Mouse (Mus musculus) stomach, embryonic 14.5 days (tissue): ENCODE data around the gene Syngr4. TPM values are rescaled to one million over a fixed set of nuclear protein-coding genes. Genes with fewer than 3 reads are reported as not detected.

Experiments
- ATAC-seq: fragments of 200-750 bp; cut with Nextera tagmentation; 2 replicates; pipeline ENCODE4 v1.8.0; 2017; ENCODE audit warnings: low read depth, moderate TSS enrichment; ENCODE audit not compliant: insufficient number of reproducible peaks, insufficient read depth, low FRiP score
- H3K27ac ChIP-seq: fragments of 300-500 bp; sonication (generic); 2 replicates; pipeline ENCODE4 v1.5.1; 2014; ENCODE audit warnings: mild to moderate bottlenecking, low read length, moderate library complexity, mixed read lengths
- H3K27me3 ChIP-seq: fragments of 300-500 bp; sonication (generic); 2 replicates; pipeline ENCODE4 v1.6.1; 2014; ENCODE audit warnings: low read length, control low read depth, mixed read lengths; ENCODE audit not compliant: control insufficient read depth, insufficient read depth
- H3K36me3 ChIP-seq: fragments of 300-500 bp; sonication (generic); 2 replicates; pipeline ENCODE4 v1.6.1; 2014; ENCODE audit warnings: mild to moderate bottlenecking, control low read depth, low read length, moderate library complexity, mixed read lengths; ENCODE audit not compliant: control insufficient read depth, insufficient read depth
- H3K4me1 ChIP-seq: fragments of 300-500 bp; sonication (generic); 2 replicates; pipeline ENCODE4 v1.6.1; 2014; ENCODE audit warnings: low read length, control low read depth, mixed read lengths; ENCODE audit not compliant: control insufficient read depth, insufficient read depth
- H3K4me2 ChIP-seq: fragments of 300-500 bp; sonication (generic); replicated peaks from 2 replicates; pipeline ENCODE4 v1.6.1; 2014; ENCODE audit warnings: low read depth, low read length, control low read depth
- H3K4me3 ChIP-seq: fragments of 300-500 bp; sonication (generic); 2 replicates; pipeline ENCODE4 v1.5.1; 2014; ENCODE audit warnings: low read depth, low read length, control low read depth
- H3K9ac ChIP-seq: fragments of 300-500 bp; sonication (generic); replicated peaks from 2 replicates; pipeline ENCODE4 v1.6.1; 2014; ENCODE audit warnings: low read depth, mild to moderate bottlenecking, control low read depth, low read length, moderate library complexity, mixed read lengths
- H3K9me3 ChIP-seq: fragments of 300-500 bp; sonication (generic); 2 replicates; pipeline ENCODE4 v1.6.1; 2016; ENCODE audit warnings: low read depth, low read length, control low read depth; ENCODE audit not compliant: control insufficient read depth
- WGBS: fragments of 180-500 bp; shearing (Covaris S2); extraction: QIAGEN DNeasy Blood & Tissue Kit; methylation state at CpG from one replicate; pipeline ENCODE4 v1.1.7; 2014; 5-methylcytosine and 5-hydroxymethylcytosine counted together
- polyA plus RNA-seq: library from polyadenylated mRNA; unstranded; fragments of >200 nt; fragmentation: Nextera tagmentation; extraction: Ambion mirVana; gene quantifications from 2 replicates; pipeline ENCODE4 v1.2.1, GENCODE M21; 2014

The Syngr4 gene
- polyA plus RNA-seq, 1 experiment from 2014 or later, result 0.65 TPM

GRCm38 (mm10) chr7:45919083-45919671 lies 22.7 kb upstream of the Syngr4 start:
- H3K27me3 ChIP-seq, result no peaks in the 10 kb centered on the region
- peaks cover 10% of the 10 kb centered on the region; the same call in 1 of the 2 replicates for H3K36me3 ChIP-seq
- H3K4me1 ChIP-seq, result peaks cover 63% of the 10 kb centered on the region
- H3K9me3 ChIP-seq, result no peaks in the 10 kb centered on the region
- peak overlapping the region; percentile 76 for H3K4me2 ChIP-seq
- ATAC-seq, result no peak
- H3K27ac ChIP-seq, result peak overlapping the region; percentile 96; the same call in 1 of the 2 replicates
- peak overlapping the region; percentile 53; the same call in 1 of the 2 replicates for H3K4me3 ChIP-seq
- H3K9ac ChIP-seq, result no peak overlapping the region
- 67% methylated on average over 14 of the region's 14 CpGs for WGBS

DNA sequence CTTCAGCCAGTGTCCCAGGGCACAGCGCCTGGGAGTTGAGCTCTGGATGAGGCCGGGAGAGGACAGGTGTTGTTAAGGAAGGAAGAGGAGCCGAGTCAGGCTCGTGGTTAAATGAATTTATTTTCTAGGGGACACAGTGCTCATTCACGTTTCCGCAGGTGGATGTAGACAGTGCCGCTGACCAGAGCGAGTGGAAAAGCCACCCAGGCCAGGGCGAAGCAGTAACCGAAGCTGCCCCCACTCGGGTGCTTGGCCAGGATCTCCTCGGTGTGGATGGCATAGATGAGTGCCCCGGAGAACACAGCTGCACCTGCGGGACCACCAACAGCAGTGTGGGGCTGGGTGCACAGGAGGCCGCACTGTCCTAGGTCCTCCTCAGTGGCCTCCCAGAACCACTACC lies 21.4 kb upstream of the Syngr4 start:
- Histone ChIP-seq H3K36me3 (peaks cover 10% of the 10 kb centered on the region; the same call in 1 of the 2 replicates), H3K9ac (no peak overlapping the region; the same call in 1 of the 2 replicates), H3K4me1 (peaks cover 57% of the 10 kb centered on the region), H3K4me3 (no peak overlapping the region), H3K27me3 (no peaks in the 10 kb centered on the region), H3K9me3 (no peaks in the 10 kb centered on the region), H3K27ac (peak overlapping the region; percentile 91; the same call in 1 of the 2 replicates), H3K4me2 (0 out of 2 replicates have a peak overlapping the region, but pooled peaks have one; percentile 46)
- ATAC-seq, result no peak
- WGBS, result 77% methylated on average over 15 of the region's 15 CpGs

DNA sequence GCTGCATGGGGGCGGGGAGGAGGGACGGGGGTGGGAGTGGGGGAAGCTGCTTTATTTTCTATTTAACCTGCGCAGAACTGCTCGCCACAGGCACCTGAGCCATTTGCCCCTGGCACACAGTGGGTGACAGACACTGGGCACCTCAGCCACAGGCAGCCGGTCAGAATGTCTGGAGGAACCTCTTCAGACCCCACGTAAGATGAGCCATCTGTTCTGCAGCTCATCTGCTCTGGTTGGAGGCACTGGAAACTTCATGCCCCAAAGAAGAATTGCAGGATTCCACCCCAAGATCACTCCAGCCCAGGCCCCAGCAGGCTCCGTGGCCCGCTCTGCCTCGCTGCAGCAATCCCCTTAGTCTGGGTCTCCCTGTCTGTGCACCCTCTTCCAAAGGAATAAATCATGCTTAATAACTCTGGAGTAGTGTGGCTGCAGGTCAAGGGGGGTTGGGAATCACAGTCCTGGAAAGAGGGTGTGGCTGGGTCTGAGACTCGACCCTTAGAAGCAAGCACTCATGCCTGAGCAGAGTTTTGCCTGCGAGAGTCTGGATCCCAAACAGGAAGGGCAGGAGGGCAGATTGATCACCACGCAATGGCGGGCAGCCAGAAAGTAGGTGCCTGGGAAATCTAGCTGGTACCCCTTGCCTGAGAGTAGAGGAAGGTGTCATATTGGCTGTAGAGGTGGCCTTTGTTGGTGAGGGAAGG lies 20.6 kb upstream of the Syngr4 start:
- H3K9me3 ChIP-seq, result no peaks in the 10 kb centered on the region
- peak overlapping the region; percentile 91 for H3K27ac ChIP-seq
- WGBS, result 9% methylated on average over 13 of the region's 13 CpGs
- peak overlapping the region; percentile 46 for H3K4me2 ChIP-seq
- peak; percentile 10; the same call in 1 of the 2 replicates for ATAC-seq
- no peak overlapping the region; the same call in 1 of the 2 replicates for H3K9ac ChIP-seq
- H3K27me3 ChIP-seq, result no peaks in the 10 kb centered on the region
- H3K36me3 ChIP-seq, result peaks cover 10% of the 10 kb centered on the region; the same call in 1 of the 2 replicates
- peaks cover 50% of the 10 kb centered on the region for H3K4me1 ChIP-seq
- H3K4me3 ChIP-seq, result peak overlapping the region; percentile 12

- peak; percentile 84 for ATAC-seq
- no peaks in the 10 kb centered on the region for H3K9me3 ChIP-seq
- peak overlapping the region; percentile 46 for H3K4me2 ChIP-seq
- H3K36me3 ChIP-seq, result peaks cover 10% of the 10 kb centered on the region; the same call in 1 of the 2 replicates
- peak overlapping the region; percentile 27 for H3K4me3 ChIP-seq
- H3K27me3 ChIP-seq, result no peaks in the 10 kb centered on the region
- H3K4me1 ChIP-seq, result peaks cover 42% of the 10 kb centered on the region
- peak overlapping the region; percentile 33; the same call in 1 of the 2 replicates for H3K9ac ChIP-seq
- peak overlapping the region; percentile 91 for H3K27ac ChIP-seq
- 27% methylated on average over 26 of the region's 26 CpGs for WGBS
These were observed 19.8 kb upstream of the Syngr4 start for GRCm38 (mm10) chr7:45916056-45917003.

GRCm38 (mm10) chr7:45915011-45915410 lies 18.5 kb upstream of the Syngr4 start:
- Histone ChIP-seq H3K4me2 (no peak overlapping the region), H3K36me3 (peaks cover 10% of the 10 kb centered on the region; the same call in 1 of the 2 replicates), H3K4me1 (peaks cover 39% of the 10 kb centered on the region), H3K9me3 (no peaks in the 10 kb centered on the region), H3K4me3 (no peak overlapping the region), H3K9ac (no peak overlapping the region), H3K27ac (no peak overlapping the region; the same call in 1 of the 2 replicates), H3K27me3 (no peaks in the 10 kb centered on the region)
- 78% methylated on average over 5 of the region's 5 CpGs for WGBS
- ATAC-seq, result no peak

- 82% methylated on average over 6 of the region's 6 CpGs for WGBS
- H3K27ac ChIP-seq, result no peak overlapping the region
- H3K4me3 ChIP-seq, result no peak overlapping the region
- ATAC-seq, result no peak
- peaks cover 31% of the 10 kb centered on the region for H3K4me1 ChIP-seq
- no peak overlapping the region for H3K9ac ChIP-seq
- peaks cover 8% of the 10 kb centered on the region; the same call in 1 of the 2 replicates for H3K36me3 ChIP-seq
- no peak overlapping the region for H3K4me2 ChIP-seq
- no peaks in the 10 kb centered on the region for H3K9me3 ChIP-seq
- no peaks in the 10 kb centered on the region for H3K27me3 ChIP-seq
These were observed 17.6 kb upstream of the Syngr4 start for GRCm38 (mm10) chr7:45914067-45914466.

DNA sequence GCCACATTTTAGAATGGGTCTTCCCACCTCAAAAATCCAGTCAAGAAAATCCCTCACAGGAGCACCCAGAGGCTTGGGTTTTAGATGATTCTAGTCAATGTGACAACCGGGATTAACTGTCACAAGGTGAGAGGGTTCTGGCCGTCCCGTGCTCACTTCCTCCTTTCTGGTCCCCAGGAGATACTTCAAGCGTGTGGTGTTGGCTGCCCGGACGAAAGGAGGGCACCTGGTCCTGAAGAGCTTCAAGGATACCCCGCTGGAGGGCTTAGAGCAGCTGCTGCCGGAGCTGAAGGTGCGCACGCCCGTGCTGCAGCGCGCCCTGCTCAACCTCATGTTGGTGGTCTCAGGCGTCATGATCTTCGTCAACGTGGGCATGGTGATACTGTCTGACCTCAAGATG lies 12.6 kb upstream of the Syngr4 start:
- Histone ChIP-seq H3K4me2 (no peak overlapping the region), H3K36me3 (no peaks in the 10 kb centered on the region), H3K27me3 (no peaks in the 10 kb centered on the region), H3K9ac (no peak overlapping the region), H3K27ac (no peak overlapping the region), H3K4me1 (no peaks in the 10 kb centered on the region), H3K4me3 (no peak overlapping the region), H3K9me3 (no peaks in the 10 kb centered on the region)
- ATAC-seq, result no peak
- WGBS, result 94% methylated on average over 16 of the region's 16 CpGs

- H3K27ac ChIP-seq, result no peak overlapping the region
- no peaks in the 10 kb centered on the region for H3K9me3 ChIP-seq
- no peak overlapping the region for H3K4me3 ChIP-seq
- no peaks in the 10 kb centered on the region for H3K4me1 ChIP-seq
- H3K27me3 ChIP-seq, result no peaks in the 10 kb centered on the region
- H3K9ac ChIP-seq, result no peak overlapping the region
- no peak for ATAC-seq
- no peaks in the 10 kb centered on the region for H3K36me3 ChIP-seq
- H3K4me2 ChIP-seq, result no peak overlapping the region
These were observed 11.9 kb upstream of the Syngr4 start for GRCm38 (mm10) chr7:45908384-45908783.
